Mouse (Mus musculus): ENCODE measurements at regions not wholly inside any gene's neighbourhood (a gene's known extent, or its start where the extent isn't known, plus 50 kb on each side); places are given as distances from the start of the nearest gene placed in this dataset.

- no peak for ATAC-seq
- Histone ChIP-seq H3K4me3 (ENCODE audit: low read depth, low read length) (no peak overlapping the region), H3K27me3 (replicated peaks; ENCODE audit: control insufficient read depth, insufficient read depth, low read length) (no peaks in the 10 kb centered on the region), H3K9me3 (replicated peaks; ENCODE audit: control insufficient read depth, low read length) (no peaks in the 10 kb centered on the region), H3K36me3 (ENCODE audit: control insufficient read depth, insufficient read depth, low read length) (no peaks in the 10 kb centered on the region), H3K9ac (ENCODE audit: low read length) (no peak overlapping the region), H3K27ac (ENCODE audit: low read depth, low read length) (no peak overlapping the region), H3K4me2 (ENCODE audit: low read length) (no peak overlapping the region), H3K4me1 (ENCODE audit: control insufficient read depth, insufficient read depth, low read length) (no peaks in the 10 kb centered on the region)
- no peak for DNase-seq (ENCODE audit: low spot score)
- WGBS = 96% methylated on average over 8 of the region's 8 CpGs
Measured at GRCm38 (mm10) chr3:103445852-103446251, 129.2 kb upstream of the Syt6 start.

GRCm38 (mm10) chr3:103449851-103450250, 125.2 kb upstream of the Syt6 start:
- Histone ChIP-seq H3K27ac (ENCODE audit: low read depth, low read length) (no peak overlapping the region), H3K4me1 (ENCODE audit: control insufficient read depth, insufficient read depth, low read length) (no peaks in the 10 kb centered on the region), H3K27me3 (replicated peaks; ENCODE audit: control insufficient read depth, insufficient read depth, low read length) (no peaks in the 10 kb centered on the region), H3K9ac (ENCODE audit: low read length) (no peak overlapping the region), H3K4me2 (ENCODE audit: low read length) (no peak overlapping the region), H3K36me3 (ENCODE audit: control insufficient read depth, insufficient read depth, low read length) (no peaks in the 10 kb centered on the region), H3K9me3 (replicated peaks; ENCODE audit: control insufficient read depth, low read length) (no peaks in the 10 kb centered on the region), H3K4me3 (ENCODE audit: low read depth, low read length) (no peak overlapping the region)
- DNase-seq (ENCODE audit: low spot score) (no peak), ATAC-seq (no peak)
- 67% methylated on average over 7 of the region's 7 CpGs for WGBS

GRCm38 (mm10) chr3:103451971-103452370, 123.1 kb upstream of the Syt6 start:
- DNase-seq (ENCODE audit: low spot score) (no peak), ATAC-seq (no peak)
- no peaks in the 10 kb centered on the region for H3K36me3 ChIP-seq (ENCODE audit: control insufficient read depth, insufficient read depth, low read length)
- no peaks in the 10 kb centered on the region for H3K9me3 ChIP-seq (replicated peaks; ENCODE audit: control insufficient read depth, low read length)
- H3K9ac ChIP-seq (ENCODE audit: low read length) = no peak overlapping the region
- 80% methylated on average over 3 of the region's 3 CpGs for WGBS
- H3K4me3 ChIP-seq (ENCODE audit: low read depth, low read length) = no peak overlapping the region
- no peaks in the 10 kb centered on the region for H3K27me3 ChIP-seq (replicated peaks; ENCODE audit: control insufficient read depth, insufficient read depth, low read length)
- no peak overlapping the region for H3K4me2 ChIP-seq (ENCODE audit: low read length)
- H3K27ac ChIP-seq (ENCODE audit: low read depth, low read length) = no peak overlapping the region
- H3K4me1 ChIP-seq (ENCODE audit: control insufficient read depth, insufficient read depth, low read length) = no peaks in the 10 kb centered on the region

- no peak overlapping the region for H3K4me2 ChIP-seq (ENCODE audit: low read length)
- ATAC-seq (peak; percentile 48; the same call in 1 of the 2 replicates), DNase-seq (ENCODE audit: low spot score) (peak; percentile 29)
- peaks cover 10% of the 10 kb centered on the region; the same call in 1 of the 2 replicates for H3K4me1 ChIP-seq (ENCODE audit: control insufficient read depth, insufficient read depth, low read length)
- H3K9me3 ChIP-seq (replicated peaks; ENCODE audit: control insufficient read depth, low read length) = no peaks in the 10 kb centered on the region
- WGBS = 7% methylated on average over 4 of the region's 4 CpGs
- H3K9ac ChIP-seq (ENCODE audit: low read length) = no peak overlapping the region
- H3K27ac ChIP-seq (ENCODE audit: low read depth, low read length) = no peak overlapping the region
- H3K4me3 ChIP-seq (ENCODE audit: low read depth, low read length) = no peak overlapping the region
- no peaks in the 10 kb centered on the region for H3K27me3 ChIP-seq (replicated peaks; ENCODE audit: control insufficient read depth, insufficient read depth, low read length)
- no peaks in the 10 kb centered on the region for H3K36me3 ChIP-seq (ENCODE audit: control insufficient read depth, insufficient read depth, low read length)
Measured at GRCm38 (mm10) chr3:103463760-103464159, 111.3 kb upstream of the Syt6 start.

GRCm38 (mm10) chr3:103464181-103464580, 110.8 kb upstream of the Syt6 start:
- no peak overlapping the region for H3K9ac ChIP-seq (ENCODE audit: low read length)
- 22% methylated on average over 5 of the region's 5 CpGs for WGBS
- ATAC-seq = peak; percentile 15; the same call in 1 of the 2 replicates
- no peaks in the 10 kb centered on the region for H3K27me3 ChIP-seq (replicated peaks; ENCODE audit: control insufficient read depth, insufficient read depth, low read length)
- no peak overlapping the region for H3K27ac ChIP-seq (ENCODE audit: low read depth, low read length)
- H3K4me1 ChIP-seq (ENCODE audit: control insufficient read depth, insufficient read depth, low read length) = peaks cover 10% of the 10 kb centered on the region; the same call in 1 of the 2 replicates
- no peak overlapping the region for H3K4me2 ChIP-seq (ENCODE audit: low read length)
- no peaks in the 10 kb centered on the region for H3K36me3 ChIP-seq (ENCODE audit: control insufficient read depth, insufficient read depth, low read length)
- peak; percentile 34 for DNase-seq (ENCODE audit: low spot score)
- no peaks in the 10 kb centered on the region for H3K9me3 ChIP-seq (replicated peaks; ENCODE audit: control insufficient read depth, low read length)
- no peak overlapping the region for H3K4me3 ChIP-seq (ENCODE audit: low read depth, low read length)

GRCm38 (mm10) chr3:103464729-103465128, 110.3 kb upstream of the Syt6 start:
- Histone ChIP-seq H3K27ac (ENCODE audit: low read depth, low read length) (no peak overlapping the region), H3K9ac (ENCODE audit: low read length) (no peak overlapping the region), H3K4me1 (ENCODE audit: control insufficient read depth, insufficient read depth, low read length) (peaks cover 10% of the 10 kb centered on the region; the same call in 1 of the 2 replicates), H3K9me3 (replicated peaks; ENCODE audit: control insufficient read depth, low read length) (no peaks in the 10 kb centered on the region), H3K36me3 (ENCODE audit: control insufficient read depth, insufficient read depth, low read length) (no peaks in the 10 kb centered on the region), H3K4me2 (ENCODE audit: low read length) (no peak overlapping the region), H3K27me3 (replicated peaks; ENCODE audit: control insufficient read depth, insufficient read depth, low read length) (no peaks in the 10 kb centered on the region), H3K4me3 (ENCODE audit: low read depth, low read length) (no peak overlapping the region)
- DNase-seq (ENCODE audit: low spot score) (no peak), ATAC-seq (no peak)
- WGBS = 47% methylated on average over 4 of the region's 4 CpGs

- no peak for ATAC-seq
- 88% methylated on average over 7 of the region's 7 CpGs for WGBS
- H3K4me3 ChIP-seq (ENCODE audit: low read depth, low read length) = no peak overlapping the region
Measured at GRCm38 (mm10) chr3:103465132-103465690, 109.8 kb upstream of the Syt6 start.

GRCm38 (mm10) chr3:103465948-103466347, 109.1 kb upstream of the Syt6 start:
- DNase-seq (ENCODE audit: low spot score) (peak; percentile 28), ATAC-seq (no peak)
- H3K4me2 ChIP-seq (ENCODE audit: low read length) = no peak overlapping the region
- H3K9ac ChIP-seq (ENCODE audit: low read length) = no peak overlapping the region
- WGBS = 70% methylated on average over 2 of the region's 2 CpGs
- H3K27ac ChIP-seq (ENCODE audit: low read depth, low read length) = no peak overlapping the region
- H3K4me3 ChIP-seq (ENCODE audit: low read depth, low read length) = no peak overlapping the region
- H3K9me3 ChIP-seq (replicated peaks; ENCODE audit: control insufficient read depth, low read length) = no peaks in the 10 kb centered on the region
- H3K27me3 ChIP-seq (replicated peaks; ENCODE audit: control insufficient read depth, insufficient read depth, low read length) = no peaks in the 10 kb centered on the region
- H3K36me3 ChIP-seq (ENCODE audit: control insufficient read depth, insufficient read depth, low read length) = no peaks in the 10 kb centered on the region
- peaks cover 10% of the 10 kb centered on the region; the same call in 1 of the 2 replicates for H3K4me1 ChIP-seq (ENCODE audit: control insufficient read depth, insufficient read depth, low read length)

More at GRCm38 (mm10) chr3:103465132-103465690, 109.8 kb upstream of the Syt6 start:
- DNase-seq (ENCODE audit: low spot score) = no peak
- Histone ChIP-seq H3K4me1 (ENCODE audit: control insufficient read depth, insufficient read depth, low read length) (peaks cover 10% of the 10 kb centered on the region; the same call in 1 of the 2 replicates), H3K27me3 (replicated peaks; ENCODE audit: control insufficient read depth, insufficient read depth, low read length) (no peaks in the 10 kb centered on the region), H3K4me2 (ENCODE audit: low read length) (no peak overlapping the region), H3K27ac (ENCODE audit: low read depth, low read length) (no peak overlapping the region), H3K36me3 (ENCODE audit: control insufficient read depth, insufficient read depth, low read length) (no peaks in the 10 kb centered on the region), H3K9ac (ENCODE audit: low read length) (no peak overlapping the region), H3K9me3 (replicated peaks; ENCODE audit: control insufficient read depth, low read length) (no peaks in the 10 kb centered on the region)

- H3K4me1 ChIP-seq (ENCODE audit: control insufficient read depth, insufficient read depth, low read length) = no peaks in the 10 kb centered on the region
- no peak overlapping the region for H3K4me3 ChIP-seq (ENCODE audit: low read depth, low read length)
- no peaks in the 10 kb centered on the region for H3K36me3 ChIP-seq (ENCODE audit: control insufficient read depth, insufficient read depth, low read length)
- no peaks in the 10 kb centered on the region for H3K27me3 ChIP-seq (replicated peaks; ENCODE audit: control insufficient read depth, insufficient read depth, low read length)
- H3K27ac ChIP-seq (ENCODE audit: low read depth, low read length) = no peak overlapping the region
- H3K9ac ChIP-seq (ENCODE audit: low read length) = no peak overlapping the region
- no peak for ATAC-seq
- no peak for DNase-seq (ENCODE audit: low spot score)
- H3K4me2 ChIP-seq (ENCODE audit: low read length) = no peak overlapping the region
- WGBS = 87% methylated on average over 15 of the region's 15 CpGs
- no peaks in the 10 kb centered on the region for H3K9me3 ChIP-seq (replicated peaks; ENCODE audit: control insufficient read depth, low read length)
Measured at GRCm38 (mm10) chr3:103470586-103471400, 104.2 kb upstream of the Syt6 start.
